Mouse (Mus musculus) ES-Bruce4 (cell line): ENCODE measurements around the gene Fam24a. TPM values are rescaled to one million over a fixed set of nuclear protein-coding genes. Genes with fewer than 3 reads are reported as not detected.

Source experiments
- H3K27ac ChIP-seq: 2 replicates; pipeline ENCODE4 v1.5.1; 2012; ENCODE audit warnings: low read length, inconsistent platforms; ENCODE audit not compliant: insufficient read depth
- H3K27me3 ChIP-seq: 2 replicates; pipeline ENCODE4 v1.6.1; 2012; ENCODE audit warnings: mild to moderate bottlenecking, low read length, inconsistent platforms; ENCODE audit not compliant: control insufficient read depth, poor library complexity, insufficient read depth, severe bottlenecking
- H3K36me3 ChIP-seq: 2 replicates; pipeline ENCODE4 v1.6.1; 2012; ENCODE audit warnings: inconsistent platforms, mild to moderate bottlenecking, low read length, moderate library complexity; ENCODE audit not compliant: control insufficient read depth, poor library complexity, insufficient read depth, severe bottlenecking
- H3K4me1 ChIP-seq: one replicate; pipeline ENCODE4 v1.8.1; 2011; ENCODE audit warnings: low read length; ENCODE audit not compliant: control insufficient read depth, insufficient read depth
- H3K4me3 ChIP-seq: 2 replicates; pipeline ENCODE4 v1.5.1; 2011; ENCODE audit warnings: low read depth, mild to moderate bottlenecking, low read length
- H3K9ac ChIP-seq: 2 replicates; pipeline ENCODE4 v1.6.1; 2012; ENCODE audit warnings: low read depth, mild to moderate bottlenecking, inconsistent platforms; ENCODE audit not compliant: poor library complexity, severe bottlenecking
- H3K9me3 ChIP-seq: replicated peaks from 2 replicates; pipeline ENCODE4 v1.6.1; 2012; ENCODE audit warnings: mild to moderate bottlenecking, low read length, inconsistent platforms; ENCODE audit not compliant: control insufficient read depth, poor library complexity, insufficient read depth, severe bottlenecking
- CTCF ChIP-seq: IDR thresholded peaks from one replicate; pipeline ENCODE4 v1.8.1; 2011; ENCODE audit warnings: low read depth, low read length
- EP300 ChIP-seq: IDR thresholded peaks from 2 replicates; pipeline ENCODE4 v1.6.1; 2011; ENCODE audit warnings: low read depth, low read length; ENCODE audit not compliant: insufficient read depth
- POLR2A ChIP-seq: IDR thresholded peaks from one replicate; pipeline ENCODE4 v1.8.1; 2011; ENCODE audit warnings: low read length; ENCODE audit not compliant: insufficient read depth
- polyA plus RNA-seq: library from polyadenylated mRNA; stranded (reverse); fragments of >200 nt; gene quantifications from 2 replicates; pipeline ENCODE4 v1.2.4, GENCODE M21; 2011; ENCODE audit warnings: low read depth; ENCODE audit not compliant: missing spikeins, insufficient read depth, insufficient read length

The Fam24a gene
- polyA plus RNA-seq, 1 experiment = not detected

DNA sequence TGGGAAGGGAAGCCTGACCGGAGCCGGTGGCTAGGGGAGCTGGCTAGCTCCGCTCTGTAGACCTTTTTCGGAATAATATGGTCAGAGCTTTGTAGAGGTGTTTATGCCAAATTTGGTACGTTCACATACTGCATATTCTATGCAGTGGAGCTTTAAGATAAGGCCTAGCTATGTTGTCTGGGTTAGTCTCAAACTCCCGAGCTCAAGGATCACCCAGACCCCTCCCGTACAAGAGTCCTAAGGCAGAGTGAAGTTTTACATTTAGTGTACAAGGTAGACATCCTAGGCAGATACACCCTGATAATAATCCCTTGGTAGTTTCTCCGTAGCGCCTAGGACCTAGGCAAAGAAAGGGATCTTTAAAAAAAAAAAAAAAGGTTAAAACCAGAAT lies 37.8 kb downstream of the Fam24a start:
- Histone ChIP-seq H3K4me3 (peak overlapping the region; percentile 86), H3K27me3 (no peaks in the 10 kb centered on the region; the same call in 1 of the 2 replicates), H3K9me3 (no peaks in the 10 kb centered on the region), H3K36me3 (peaks cover 6% of the 10 kb centered on the region), H3K4me1 (no peaks in the 10 kb centered on the region), H3K9ac (peak overlapping the region; percentile 88), H3K27ac (no peak overlapping the region)
- no peak for TF ChIP-seq POLR2A
- TF ChIP-seq CTCF = no peak
- TF ChIP-seq EP300 = no peak

GRCm38 (mm10) chr7:131371880-131372651 lies 38.4 kb downstream of the Fam24a start:
- no peaks in the 10 kb centered on the region for H3K9me3 ChIP-seq
- H3K4me1 ChIP-seq = no peaks in the 10 kb centered on the region
- H3K27me3 ChIP-seq = no peaks in the 10 kb centered on the region; the same call in 1 of the 2 replicates
- no peak overlapping the region for H3K27ac ChIP-seq
- 0 out of 2 replicates have a peak overlapping the region, but pooled peaks have one; percentile 5 for H3K4me3 ChIP-seq
- TF ChIP-seq POLR2A (no peak), CTCF (no peak), EP300 (no peak)
- H3K9ac ChIP-seq = peak overlapping the region; percentile 88
- H3K36me3 ChIP-seq = peaks cover 6% of the 10 kb centered on the region

Other genes starting within 250 kb of the Fam24a start
- gene 4933402N03Rik, start 187.6 kb upstream of the Fam24a start, polyA plus RNA-seq = not detected in 2 replicates
- not detected in 2 replicates for gene 5430419D17Rik, start 159.5 kb upstream of the Fam24a start, polyA plus RNA-seq
- gene Cuzd1, start 11.6 kb upstream of the Fam24a start, polyA plus RNA-seq = not detected in 2 replicates
- 1.7 TPM in 1 of 2 replicates, not detected in the other for gene Fam24b, start 4.3 kb upstream of the Fam24a start, polyA plus RNA-seq
- 23.8 and 26.0 TPM in 2 replicates for gene 2310057M21Rik, start 28.9 kb downstream of the Fam24a start, polyA plus RNA-seq
- gene Pstk, start 37.3 kb downstream of the Fam24a start, polyA plus RNA-seq = 58.9 and 64.7 TPM in 2 replicates
- 24.6 and 27.7 TPM in 2 replicates for gene Ikzf5, start 76.7 kb downstream of the Fam24a start, polyA plus RNA-seq
- 34.1 and 38.3 TPM in 2 replicates for gene Acadsb, start 76.7 kb downstream of the Fam24a start, polyA plus RNA-seq
- not detected in 2 replicates for gene Hmx3, start 209.0 kb downstream of the Fam24a start, polyA plus RNA-seq
- gene Hmx2, start 214.9 kb downstream of the Fam24a start, polyA plus RNA-seq = 0.39 TPM in 1 of 2 replicates, not detected in the other
- gene Bub3, start 226.4 kb downstream of the Fam24a start, polyA plus RNA-seq = 141 and 145 TPM in 2 replicates